Mouse (Mus musculus): Measurements from ENCODE around the gene Gm6880.
"Not testable (repeated sequence)": the region's sequence is repeated elsewhere in the genome, so short reads cannot be mapped to it uniquely, and the experiment has no call there.

The Gm6880 gene

GRCm38 (mm10) chrX:74481349-74481885 is at the start of gene Gm6880:
Gene Gm6880 (minus strand): TSS chrX:74481399.
- not testable (repeated sequence) for DNase-seq

GRCm38 (mm10) chrX:74517461-74517860 is 36.3 kb upstream of the Gm6880 start:
- DNase-seq: not testable (repeated sequence)

- DNase-seq: no peak
Observed at GRCm38 (mm10) chrX:74497131-74497530, 15.9 kb upstream of the Gm6880 start.

- DNase-seq: no peak
Observed at GRCm38 (mm10) chrX:74452773-74453172, 28.4 kb downstream of the Gm6880 start.

GRCm38 (mm10) chrX:74451157-74451912 is 29.9 kb downstream of the Gm6880 start:
- no peak for DNase-seq
